Mouse (Mus musculus) CH12.LX (cell line): Measurements from ENCODE around the gene Pbx1.

Source experiments
- CTCF ChIP-seq, 2 experiments: IDR thresholded peaks in 1 of 2; conservative IDR thresholded peaks in 1 of 2; 2 replicates each; pipeline ENCODE4 v1.5.1; 2011 to 2012; ENCODE audit warnings: low read depth in 2 of 2, low read length in 2 of 2, improper control_type of control experiment in 1 of 2, inconsistent platforms in 1 of 2, mild to moderate bottlenecking in 1 of 2, moderate library complexity in 1 of 2
- EP300 ChIP-seq: IDR thresholded peaks from 2 replicates; pipeline ENCODE4 v1.6.1; 2011; ENCODE audit warnings: low read length, improper control_type of control experiment
- JUND ChIP-seq: conservative IDR thresholded peaks from 2 replicates; pipeline ENCODE4 v1.6.1; 2011; ENCODE audit warnings: low read depth, low read length, improper control_type of control experiment
- MAFK ChIP-seq: IDR thresholded peaks from 2 replicates; pipeline ENCODE4 v1.6.1; 2011; ENCODE audit warnings: low read length, improper control_type of control experiment; ENCODE audit not compliant: insufficient replicate concordance
- MAX ChIP-seq: IDR thresholded peaks from 2 replicates; pipeline ENCODE4 v1.6.1; 2011; ENCODE audit warnings: low read length, improper control_type of control experiment
- MAZ ChIP-seq: IDR thresholded peaks from 2 replicates; pipeline ENCODE4 v1.6.1; 2012; ENCODE audit warnings: low read depth, mild to moderate bottlenecking, inconsistent platforms, low read length, improper control_type of control experiment, moderate library complexity
- POLR2A ChIP-seq: IDR thresholded peaks from 2 replicates; pipeline ENCODE4 v1.6.1; 2011; ENCODE audit warnings: low read depth, mild to moderate bottlenecking, improper control_type of control experiment, low read length
- RAD21 ChIP-seq: IDR thresholded peaks from 2 replicates; pipeline ENCODE4 v1.6.1; 2011; ENCODE audit warnings: low read depth, mild to moderate bottlenecking, low read length, improper control_type of control experiment, moderate library complexity
- UBTF ChIP-seq: IDR thresholded peaks from 2 replicates; pipeline ENCODE4 v1.6.1; 2012; ENCODE audit warnings: low read depth, mild to moderate bottlenecking, inconsistent platforms, low read length, improper control_type of control experiment, moderate library complexity

- TF ChIP-seq CTCF (conservative IDR thresholded peaks at IDR 0.05 in 1 of 2, IDR thresholded peaks at IDR 0.05 in 1 of 2; ENCODE audit: low read depth in 2 of 2, low read length in 2 of 2): no peak
- no peak for TF ChIP-seq MAX
- TF ChIP-seq JUND: no peak
- no peak for TF ChIP-seq RAD21
- TF ChIP-seq MAFK: no peak
- no peak for TF ChIP-seq MAZ
- TF ChIP-seq POLR2A: no peak
- no peak for TF ChIP-seq EP300
- no peak for TF ChIP-seq UBTF
Observed at GRCm38 (mm10) chr1:168275678-168276077, 156.4 kb downstream of the Pbx1 start.
